Mouse (Mus musculus) liver, embryonic 15.5 days (tissue): ENCODE measurements around the gene Kcna10. TPM values are rescaled to one million over a fixed set of nuclear protein-coding genes. Genes with fewer than 3 reads are reported as not detected.

Experiments used
- ATAC-seq: fragments of 200-750 bp; cut with Nextera tagmentation; 2 replicates; pipeline ENCODE4 v1.8.0; 2017; ENCODE audit warnings: moderate number of reproducible peaks, mild to moderate bottlenecking, moderate library complexity; ENCODE audit not compliant: insufficient read depth
- H3K27ac ChIP-seq: fragments of 300-500 bp; sonication (generic); replicated peaks from 2 replicates; pipeline ENCODE4 v1.5.1; 2015; ENCODE audit warnings: mild to moderate bottlenecking, inconsistent platforms
- H3K27me3 ChIP-seq: fragments of 300-500 bp; sonication (generic); 2 replicates; pipeline ENCODE4 v1.6.1; 2015; ENCODE audit warnings: mild to moderate bottlenecking, inconsistent platforms
- H3K36me3 ChIP-seq: fragments of 300-500 bp; sonication (generic); replicated peaks from 2 replicates; pipeline ENCODE4 v1.6.1; 2015; ENCODE audit warnings: moderate library complexity, mild to moderate bottlenecking, inconsistent platforms
- H3K4me1 ChIP-seq: fragments of 300-500 bp; sonication (generic); replicated peaks from 2 replicates; pipeline ENCODE4 v1.6.1; 2015; ENCODE audit warnings: inconsistent platforms
- H3K4me2 ChIP-seq: fragments of 300-500 bp; sonication (generic); 2 replicates; pipeline ENCODE4 v1.6.1; 2015; ENCODE audit warnings: moderate library complexity, mild to moderate bottlenecking, inconsistent platforms
- H3K4me3 ChIP-seq: fragments of 300-500 bp; sonication (generic); replicated peaks from 2 replicates; pipeline ENCODE4 v1.5.1; 2015; ENCODE audit warnings: mild to moderate bottlenecking, inconsistent platforms
- H3K9ac ChIP-seq: fragments of 300-500 bp; sonication (generic); 2 replicates; pipeline ENCODE4 v1.6.1; 2015; ENCODE audit warnings: moderate library complexity, mild to moderate bottlenecking, inconsistent platforms
- H3K9me3 ChIP-seq: fragments of 300-500 bp; sonication (generic); replicated peaks from 2 replicates; pipeline ENCODE4 v1.6.1; 2016; ENCODE audit warnings: inconsistent platforms
- WGBS: fragments of 180-500 bp; shearing (Covaris S2); methylation state at CpG from one replicate; pipeline ENCODE4 v1.1.7; 2015; ENCODE audit warnings: mixed read lengths; ENCODE audit not compliant: insufficient replicate concordance; 5-methylcytosine and 5-hydroxymethylcytosine counted together
- polyA plus RNA-seq: library from polyadenylated mRNA; unstranded; fragments of >200 nt; fragmentation: Nextera tagmentation; extraction: Ambion mirVana; gene quantifications from 2 replicates; pipeline ENCODE4 v1.2.1, GENCODE M21; 2015

Gene Kcna10
- polyA plus RNA-seq, 1 experiment from 2014 or later = not detected

- ATAC-seq = no peak
- Histone ChIP-seq H3K9me3 (no peaks in the 10 kb centered on the region), H3K27me3 (no peaks in the 10 kb centered on the region), H3K9ac (no peak overlapping the region), H3K36me3 (no peaks in the 10 kb centered on the region), H3K4me2 (no peak overlapping the region), H3K4me1 (no peaks in the 10 kb centered on the region), H3K27ac (no peak overlapping the region), H3K4me3 (no peak overlapping the region)
- 38% methylated on average over 2 of the region's 2 CpGs for WGBS
Observed at GRCm38 (mm10) chr3:107169552-107169951, 13.3 kb upstream of the Kcna10 start.

- no peak overlapping the region for H3K4me2 ChIP-seq
- H3K27me3 ChIP-seq = no peaks in the 10 kb centered on the region
- ATAC-seq = no peak
- H3K4me3 ChIP-seq = no peak overlapping the region
- H3K9me3 ChIP-seq = no peaks in the 10 kb centered on the region
- WGBS = 65% methylated on average over 3 of the region's 3 CpGs
- H3K27ac ChIP-seq = no peak overlapping the region
- H3K9ac ChIP-seq = no peak overlapping the region
- H3K36me3 ChIP-seq = no peaks in the 10 kb centered on the region
- H3K4me1 ChIP-seq = no peaks in the 10 kb centered on the region
Observed at GRCm38 (mm10) chr3:107171964-107172363, 10.9 kb upstream of the Kcna10 start.

GRCm38 (mm10) chr3:107172556-107172955 is 10.3 kb upstream of the Kcna10 start:
- H3K4me3 ChIP-seq = no peak overlapping the region
- no peaks in the 10 kb centered on the region for H3K4me1 ChIP-seq
- H3K27ac ChIP-seq = no peak overlapping the region
- no peaks in the 10 kb centered on the region for H3K27me3 ChIP-seq
- no peak overlapping the region for H3K4me2 ChIP-seq
- no peaks in the 10 kb centered on the region for H3K36me3 ChIP-seq
- no peak overlapping the region for H3K9ac ChIP-seq
- no peaks in the 10 kb centered on the region for H3K9me3 ChIP-seq
- 63% methylated on average over 1 of the region's 1 CpGs for WGBS
- ATAC-seq = no peak

GRCm38 (mm10) chr3:107175486-107175885 is 7.4 kb upstream of the Kcna10 start:
- Histone ChIP-seq H3K4me2 (no peak overlapping the region), H3K4me3 (no peak overlapping the region), H3K36me3 (no peaks in the 10 kb centered on the region), H3K9me3 (no peaks in the 10 kb centered on the region), H3K4me1 (no peaks in the 10 kb centered on the region), H3K27ac (no peak overlapping the region), H3K27me3 (no peaks in the 10 kb centered on the region), H3K9ac (no peak overlapping the region)
- ATAC-seq = no peak
- WGBS = 48% methylated on average over 4 of the region's 4 CpGs

- no peak for ATAC-seq
- no peaks in the 10 kb centered on the region for H3K27me3 ChIP-seq
Observed at GRCm38 (mm10) chr3:107176501-107176900, 6.4 kb upstream of the Kcna10 start.

GRCm38 (mm10) chr3:107180860-107181259 is 2.0 kb upstream of the Kcna10 start:
- Histone ChIP-seq H3K4me1 (no peaks in the 10 kb centered on the region), H3K36me3 (no peaks in the 10 kb centered on the region), H3K9me3 (no peaks in the 10 kb centered on the region), H3K27me3 (no peaks in the 10 kb centered on the region), H3K4me2 (no peak overlapping the region), H3K9ac (no peak overlapping the region), H3K27ac (no peak overlapping the region), H3K4me3 (no peak overlapping the region)
- 30% methylated on average over 2 of the region's 2 CpGs for WGBS
- no peak for ATAC-seq

More at GRCm38 (mm10) chr3:107176501-107176900, 6.4 kb upstream of the Kcna10 start:
- Histone ChIP-seq H3K4me1 (no peaks in the 10 kb centered on the region), H3K36me3 (no peaks in the 10 kb centered on the region), H3K9ac (no peak overlapping the region), H3K27ac (no peak overlapping the region), H3K9me3 (no peaks in the 10 kb centered on the region), H3K4me3 (no peak overlapping the region), H3K4me2 (no peak overlapping the region)
- 64% methylated on average over 9 of the region's 9 CpGs for WGBS

GRCm38 (mm10) chr3:107183178-107183577 is 322 bp downstream of the Kcna10 start:
- Histone ChIP-seq H3K27me3 (no peaks in the 10 kb centered on the region), H3K9me3 (no peaks in the 10 kb centered on the region), H3K36me3 (no peaks in the 10 kb centered on the region), H3K4me2 (no peak overlapping the region), H3K4me1 (no peaks in the 10 kb centered on the region), H3K4me3 (no peak overlapping the region), H3K27ac (no peak overlapping the region), H3K9ac (no peak overlapping the region)
- no peak for ATAC-seq
- 64% methylated on average over 3 of the region's 3 CpGs for WGBS

- no peak overlapping the region for H3K4me2 ChIP-seq
- no peak overlapping the region for H3K9ac ChIP-seq
- no peaks in the 10 kb centered on the region for H3K27me3 ChIP-seq
- H3K4me1 ChIP-seq = no peaks in the 10 kb centered on the region
- no peaks in the 10 kb centered on the region for H3K9me3 ChIP-seq
- H3K36me3 ChIP-seq = no peaks in the 10 kb centered on the region
- ATAC-seq = no peak
- 56% methylated on average over 3 of the region's 3 CpGs for WGBS
- no peak overlapping the region for H3K27ac ChIP-seq
- no peak overlapping the region for H3K4me3 ChIP-seq
Observed at GRCm38 (mm10) chr3:107185597-107185996, 2.7 kb downstream of the Kcna10 start.

GRCm38 (mm10) chr3:107187022-107187421 is 4.2 kb downstream of the Kcna10 start:
- ATAC-seq = no peak
- Histone ChIP-seq H3K27ac (no peak overlapping the region), H3K4me1 (no peaks in the 10 kb centered on the region), H3K9me3 (no peaks in the 10 kb centered on the region), H3K27me3 (no peaks in the 10 kb centered on the region), H3K9ac (no peak overlapping the region), H3K36me3 (no peaks in the 10 kb centered on the region), H3K4me3 (no peak overlapping the region), H3K4me2 (no peak overlapping the region)
- WGBS = 60% methylated on average over 4 of the region's 4 CpGs

- no peak for ATAC-seq
- Histone ChIP-seq H3K4me3 (no peak overlapping the region), H3K27me3 (no peaks in the 10 kb centered on the region), H3K4me2 (no peak overlapping the region), H3K9me3 (no peaks in the 10 kb centered on the region), H3K27ac (no peak overlapping the region), H3K9ac (no peak overlapping the region), H3K4me1 (no peaks in the 10 kb centered on the region), H3K36me3 (no peaks in the 10 kb centered on the region)
- WGBS = 36% methylated on average over 6 of the region's 6 CpGs
Observed at GRCm38 (mm10) chr3:107188226-107188899, 5.5 kb downstream of the Kcna10 start.

- WGBS = 44% methylated on average over 9 of the region's 9 CpGs
- peaks cover 8% of the 10 kb centered on the region; the same call in 1 of the 2 replicates for H3K27me3 ChIP-seq
Observed at GRCm38 (mm10) chr3:107201310-107202180, 18.7 kb downstream of the Kcna10 start.

More at GRCm38 (mm10) chr3:107201310-107202180, 18.7 kb downstream of the Kcna10 start:
- H3K36me3 ChIP-seq = no peaks in the 10 kb centered on the region
- H3K9me3 ChIP-seq = no peaks in the 10 kb centered on the region
- no peak overlapping the region for H3K4me2 ChIP-seq
- no peak overlapping the region for H3K4me3 ChIP-seq
- H3K4me1 ChIP-seq = no peaks in the 10 kb centered on the region
- H3K9ac ChIP-seq = no peak overlapping the region
- no peak overlapping the region for H3K27ac ChIP-seq
- ATAC-seq = no peak
